Mouse (Mus musculus): ENCODE measurements at regions not wholly inside any gene's neighbourhood (a gene's known extent, or its start where the extent isn't known, plus 50 kb on each side); places are given as distances from the start of the nearest gene placed in this dataset.
"Not testable (repeated sequence)": the region's sequence is repeated elsewhere in the genome, so short reads cannot be mapped to it uniquely, and the experiment has no call there.

- DNase-seq (ENCODE audit: low spot score), result not testable (repeated sequence)
Measured at GRCm38 (mm10) chr3:7811301-7811700, 1191.1 kb upstream of the 1700008P02Rik start.

GRCm38 (mm10) chr3:7805121-7805520 is 1184.9 kb upstream of the 1700008P02Rik start:
- DNase-seq (ENCODE audit: low spot score), result not testable (repeated sequence)

- no peak for DNase-seq (ENCODE audit: low spot score)
Measured at GRCm38 (mm10) chr3:7804209-7804608, 1184.0 kb upstream of the 1700008P02Rik start.

GRCm38 (mm10) chr3:7799486-7799885 is 1179.2 kb upstream of the 1700008P02Rik start:
- DNase-seq (ENCODE audit: low spot score), result no peak

GRCm38 (mm10) chr3:7787665-7788064 is 1167.4 kb upstream of the 1700008P02Rik start:
- DNase-seq (ENCODE audit: low spot score), result peak; percentile 14

GRCm38 (mm10) chr3:7785096-7785495 is 1164.9 kb upstream of the 1700008P02Rik start:
- DNase-seq (ENCODE audit: low spot score), result no peak

GRCm38 (mm10) chr3:7755445-7755844 is 1135.2 kb upstream of the 1700008P02Rik start:
- DNase-seq (ENCODE audit: low spot score), result no peak

- peak; percentile 4 for DNase-seq (ENCODE audit: low spot score)
Measured at GRCm38 (mm10) chr3:7713741-7714140, 1093.5 kb upstream of the 1700008P02Rik start.

GRCm38 (mm10) chr3:7713130-7713529 is 1092.9 kb upstream of the 1700008P02Rik start:
- no peak for DNase-seq (ENCODE audit: low spot score)

- no peak for DNase-seq (ENCODE audit: low spot score)
Measured at GRCm38 (mm10) chr3:7712466-7712865, 1092.2 kb upstream of the 1700008P02Rik start.

- DNase-seq (ENCODE audit: low spot score), result no peak
Measured at GRCm38 (mm10) chr3:7708609-7709008, 1088.4 kb upstream of the 1700008P02Rik start.

GRCm38 (mm10) chr3:7683536-7683935 is 1063.3 kb upstream of the 1700008P02Rik start:
- no peak for DNase-seq (ENCODE audit: low spot score)

- DNase-seq (ENCODE audit: low spot score), result not testable (repeated sequence)
Measured at GRCm38 (mm10) chr3:7682816-7683215, 1062.6 kb upstream of the 1700008P02Rik start.

- DNase-seq (ENCODE audit: low spot score), result no peak
Measured at GRCm38 (mm10) chr3:7682311-7682710, 1062.1 kb upstream of the 1700008P02Rik start.

- no peak for DNase-seq (ENCODE audit: low spot score)
Measured at GRCm38 (mm10) chr3:7669956-7670355, 1049.7 kb upstream of the 1700008P02Rik start.

GRCm38 (mm10) chr3:7667851-7668250 is 1047.6 kb upstream of the 1700008P02Rik start:
- DNase-seq (ENCODE audit: low spot score), result not testable (repeated sequence)

GRCm38 (mm10) chr3:7666391-7667142 is 1046.3 kb upstream of the 1700008P02Rik start:
- not testable (repeated sequence) for DNase-seq (ENCODE audit: low spot score)

Data from layer of hippocampus, adult 11-12 months (tissue).